Mouse (Mus musculus) layer of hippocampus, adult 9-10 months (tissue): ENCODE data around the gene Polr2e.

Source experiments
- DNase-seq: peaks from one replicate; pipeline ENCODE4 v3.0.0; 2022; ENCODE audit warnings: low spot score

The Polr2e gene

GRCm38 (mm10) chr10:80039559-80039979 lies at the start of gene Polr2e:
Polr2e (minus strand) TSS chr10:80039795.
- peak; percentile 96 for DNase-seq

GRCm38 (mm10) chr10:80089146-80089545 lies 49.6 kb upstream of the Polr2e start:
- no peak for DNase-seq

GRCm38 (mm10) chr10:80087483-80087882 lies 47.9 kb upstream of the Polr2e start:
- no peak for DNase-seq

- no peak for DNase-seq
Measured at GRCm38 (mm10) chr10:80086847-80087246, 47.3 kb upstream of the Polr2e start.

- no peak for DNase-seq
Measured at GRCm38 (mm10) chr10:80084817-80085487, 45.4 kb upstream of the Polr2e start.

- no peak for DNase-seq
Measured at GRCm38 (mm10) chr10:80081075-80081474, 41.5 kb upstream of the Polr2e start.

GRCm38 (mm10) chr10:80080396-80081070 lies 40.9 kb upstream of the Polr2e start:
- DNase-seq, result no peak

- DNase-seq, result no peak
Measured at GRCm38 (mm10) chr10:80078366-80078765, 38.8 kb upstream of the Polr2e start.

- no peak for DNase-seq
Measured at GRCm38 (mm10) chr10:80077312-80077711, 37.7 kb upstream of the Polr2e start.

GRCm38 (mm10) chr10:80076386-80076785 lies 36.8 kb upstream of the Polr2e start:
- DNase-seq, result no peak

GRCm38 (mm10) chr10:80075924-80076323 lies 36.3 kb upstream of the Polr2e start:
- DNase-seq, result no peak

- no peak for DNase-seq
Measured at GRCm38 (mm10) chr10:80074813-80075601, 35.4 kb upstream of the Polr2e start.

- no peak for DNase-seq
Measured at GRCm38 (mm10) chr10:80072623-80073489, 33.3 kb upstream of the Polr2e start.

GRCm38 (mm10) chr10:80071516-80071900 lies 31.9 kb upstream of the Polr2e start:
- no peak for DNase-seq

GRCm38 (mm10) chr10:80070837-80071515 lies 31.4 kb upstream of the Polr2e start:
- DNase-seq, result peak; percentile 70

GRCm38 (mm10) chr10:80069948-80070450 lies 30.4 kb upstream of the Polr2e start:
- no peak for DNase-seq

GRCm38 (mm10) chr10:80069251-80069650 lies 29.7 kb upstream of the Polr2e start:
- DNase-seq, result no peak

GRCm38 (mm10) chr10:80063877-80064650 lies 24.5 kb upstream of the Polr2e start:
- DNase-seq, result no peak

GRCm38 (mm10) chr10:80063104-80063503 lies 23.5 kb upstream of the Polr2e start:
- DNase-seq, result no peak

GRCm38 (mm10) chr10:80057683-80058326 lies 18.2 kb upstream of the Polr2e start:
- no peak for DNase-seq
